In genomic region chr5:27048167-27048566, GRCm38 (mm10) we compare ENCODE assay signal across 8 mouse cellular contexts.
DNase-seq lines count a peak whose midpoint lies in the region; ATAC-seq and TF ChIP-seq lines count a peak whose summit lies in the region.

No protein-coding gene starts in this region.

- H3K9me3 ChIP-seq in embryonic facial prominence, embryonic 11.5 days (replicated peaks; ENCODE audit: control insufficient read depth, low read length): no peaks in the 10 kb centered on the region
- H3K9me3 ChIP-seq in midbrain, embryonic 16.5 days (replicated peaks; ENCODE audit: control insufficient read depth, low read length, poor library complexity, severe bottlenecking): no peaks in the 10 kb centered on the region

- no peak overlapping the region for H3K9ac ChIP-seq in embryonic facial prominence, embryonic 11.5 days (replicated peaks; ENCODE audit: low read length)
- H3K9ac ChIP-seq in midbrain, embryonic 16.5 days (ENCODE audit: low read depth, low read length): no peak overlapping the region

- no peak overlapping the region for H3K4me3 ChIP-seq in embryonic facial prominence, embryonic 11.5 days (ENCODE audit: low read depth, low read length)
- no peak overlapping the region for H3K4me3 ChIP-seq in layer of hippocampus, adult 2 months
- no peak overlapping the region for H3K4me3 ChIP-seq in midbrain, embryonic 16.5 days (ENCODE audit: low read depth, low read length)
- H3K4me3 ChIP-seq in thymus, adult 2 months (ENCODE audit: control insufficient read depth, insufficient read depth, low read length): no peak overlapping the region
- H3K4me3 ChIP-seq in lung, adult 2 months (replicated peaks; ENCODE audit: extremely low read depth, low read depth, low read length): no peak overlapping the region

- H3K4me2 ChIP-seq in embryonic facial prominence, embryonic 11.5 days (ENCODE audit: low read depth, low read length): no peak overlapping the region
- H3K4me2 ChIP-seq in midbrain, embryonic 16.5 days (ENCODE audit: low read length): no peak overlapping the region

- TF ChIP-seq CTCF in layer of hippocampus, adult 2 months (conservative IDR thresholded peaks at IDR 0.05): peak; percentile 83
- no peak for TF ChIP-seq CTCF in thymus, adult 2 months (IDR thresholded peaks at IDR 0.05; ENCODE audit: borderline replicate concordance, control insufficient read depth, extremely low read depth, insufficient read depth, low read length, poor library complexity)
- no peak for TF ChIP-seq CTCF in lung, adult 2 months (IDR thresholded peaks at IDR 0.05; ENCODE audit: insufficient read depth, low read length)

- no peak for TF ChIP-seq POLR2A in thymus, adult 2 months (IDR thresholded peaks at IDR 0.05; ENCODE audit: control insufficient read depth, extremely low read depth, insufficient read depth, low read length, poor library complexity)
- no peak for TF ChIP-seq POLR2A in lung, adult 2 months (IDR thresholded peaks at IDR 0.05; ENCODE audit: borderline replicate concordance, extremely low read depth, low read depth, low read length)

- 18% methylated on average over 7 of the region's 7 CpGs for WGBS in embryonic facial prominence, embryonic 11.5 days
- 15% methylated on average over 7 of the region's 7 CpGs for WGBS in midbrain, embryonic 16.5 days
- WGBS in thymus, adult 2 months: 34% methylated on average over 7 of the region's 7 CpGs
- WGBS in lung, adult 2 months: 19% methylated on average over 7 of the region's 7 CpGs

- H3K27ac ChIP-seq in embryonic facial prominence, embryonic 11.5 days (replicated peaks; ENCODE audit: low read depth, low read length): no peak overlapping the region
- peak overlapping the region; percentile 98 for H3K27ac ChIP-seq in layer of hippocampus, adult 2 months
- H3K27ac ChIP-seq in midbrain, embryonic 16.5 days (ENCODE audit: low read length): no peak overlapping the region
- no peak overlapping the region for H3K27ac ChIP-seq in thymus, adult 2 months (ENCODE audit: control insufficient read depth, insufficient read depth, low read length)

- DNase-seq in kidney, postnatal 36 days: peak; percentile 6 to 55
- DNase-seq in kidney, postnatal 10 days: no peak
- peak; percentile 64 for DNase-seq in embryonic facial prominence, embryonic 11.5 days (ENCODE audit: low spot score)
- DNase-seq in layer of hippocampus, adult 2 months (ENCODE audit: low spot score in 2 of 2): peak; percentile 76 to 81
- DNase-seq in thymus, adult 2 months: no peak
- DNase-seq in lung, adult 2 months: no peak
- DNase-seq in thymus, postnatal 36 days: no peak

- peaks cover 11% of the 10 kb centered on the region for H3K27me3 ChIP-seq in embryonic facial prominence, embryonic 11.5 days (ENCODE audit: control insufficient read depth, insufficient read depth, low read length)
- no peaks in the 10 kb centered on the region for H3K27me3 ChIP-seq in midbrain, embryonic 16.5 days (ENCODE audit: control insufficient read depth, insufficient read depth, low read depth, low read length)
- no peaks in the 10 kb centered on the region for H3K27me3 ChIP-seq in thymus, adult 2 months (ENCODE audit: control insufficient read depth, insufficient read depth, low read length)

- H3K4me1 ChIP-seq in embryonic facial prominence, embryonic 11.5 days (ENCODE audit: control insufficient read depth, insufficient read depth, low read length): peaks cover 3% of the 10 kb centered on the region; the same call in 1 of the 2 replicates
- H3K4me1 ChIP-seq in midbrain, embryonic 16.5 days (ENCODE audit: control insufficient read depth, insufficient read depth, low read length): peaks cover 21% of the 10 kb centered on the region
- H3K4me1 ChIP-seq in thymus, adult 2 months (replicated peaks; ENCODE audit: control insufficient read depth, insufficient read depth, low read length): no peaks in the 10 kb centered on the region
- H3K4me1 ChIP-seq in lung, adult 2 months (ENCODE audit: control insufficient read depth, insufficient read depth, low read length): no peaks in the 10 kb centered on the region

- no peaks in the 10 kb centered on the region for H3K36me3 ChIP-seq in embryonic facial prominence, embryonic 11.5 days (replicated peaks; ENCODE audit: control insufficient read depth, insufficient read depth, low read depth, low read length)
- no peaks in the 10 kb centered on the region for H3K36me3 ChIP-seq in midbrain, embryonic 16.5 days (ENCODE audit: control insufficient read depth, insufficient read depth, low read length)
- H3K36me3 ChIP-seq in thymus, adult 2 months (ENCODE audit: control insufficient read depth, insufficient read depth, low read length): no peaks in the 10 kb centered on the region

- peak; percentile 39; the same call in 1 of the 2 replicates for ATAC-seq in embryonic facial prominence, embryonic 11.5 days (replicated peaks; ENCODE audit: insufficient number of reproducible peaks, low FRiP score, low TSS enrichment, low read depth)
- ATAC-seq in midbrain, embryonic 16.5 days: peak; percentile 63

Comparison
In these comparisons a context has a peak if more than half of its experiments do, and no peak if none do; other contexts are left out.
1. DNase-seq: peak in kidney, postnatal 36 days (2 of 2), embryonic facial prominence, embryonic 11.5 days (single experiment) and layer of hippocampus, adult 2 months (2 of 2); none in kidney, postnatal 10 days (single experiment), thymus, adult 2 months (single experiment), lung, adult 2 months (single experiment) and thymus, postnatal 36 days (0 of 2).